Mouse (Mus musculus): ENCODE results near the gene Nfatc3. TPM values are rescaled to one million over a fixed set of nuclear protein-coding genes. Genes with fewer than 3 reads are reported as not detected.

Gene Nfatc3
- total and polyA plus RNA-seq, 3 experiments: 20.6 to 70.0 (median 35.2) TPM

GRCm38 (mm10) chr8:106146014-106146413 lies 87.4 kb downstream of the Nfatc3 start:
- no peak for DNase-seq

- DNase-seq: peak; percentile 92
Observed at GRCm38 (mm10) chr8:106147868-106148565, 89.4 kb downstream of the Nfatc3 start.

GRCm38 (mm10) chr8:106149025-106149424 lies 90.4 kb downstream of the Nfatc3 start:
- DNase-seq: peak; percentile 46

- peak; percentile 96 for DNase-seq
Observed at GRCm38 (mm10) chr8:106149801-106150652, 91.4 kb downstream of the Nfatc3 start, which contains the start of gene Pla2g15. Gene Pla2g15 (plus strand): TSS chr8:106150399.

- DNase-seq: no peak
Observed at GRCm38 (mm10) chr8:106150653-106151000, 92.0 kb downstream of the Nfatc3 start.

- no peak for DNase-seq
Observed at GRCm38 (mm10) chr8:106151041-106151440, 92.4 kb downstream of the Nfatc3 start.

GRCm38 (mm10) chr8:106152876-106153275 lies 94.2 kb downstream of the Nfatc3 start:
- DNase-seq: no peak

GRCm38 (mm10) chr8:106157419-106157818 lies 98.8 kb downstream of the Nfatc3 start:
- DNase-seq: no peak

- DNase-seq: no peak
Observed at GRCm38 (mm10) chr8:106158381-106158780, 99.7 kb downstream of the Nfatc3 start.

GRCm38 (mm10) chr8:106159876-106160275 lies 101.2 kb downstream of the Nfatc3 start:
- no peak for DNase-seq

- DNase-seq: no peak
Observed at GRCm38 (mm10) chr8:106163251-106163650, 104.6 kb downstream of the Nfatc3 start.

- DNase-seq: peak; percentile 70
Observed at GRCm38 (mm10) chr8:106165460-106165859, 106.8 kb downstream of the Nfatc3 start.

GRCm38 (mm10) chr8:106168356-106169016 lies 109.8 kb downstream of the Nfatc3 start, which contains the start of gene Slc7a6:
Gene Slc7a6 (plus strand): TSS chr8:106168857.
- DNase-seq: peak; percentile 93

GRCm38 (mm10) chr8:106169017-106169933 lies 110.6 kb downstream of the Nfatc3 start:
- DNase-seq: peak; percentile 71

GRCm38 (mm10) chr8:106169934-106170480 lies 111.4 kb downstream of the Nfatc3 start:
- no peak for DNase-seq

GRCm38 (mm10) chr8:106173566-106173965 lies 114.9 kb downstream of the Nfatc3 start:
- DNase-seq: no peak

- DNase-seq: no peak
Observed at GRCm38 (mm10) chr8:106176891-106177290, 118.3 kb downstream of the Nfatc3 start.

- no peak for DNase-seq
Observed at GRCm38 (mm10) chr8:106177594-106177993, 119.0 kb downstream of the Nfatc3 start.

GRCm38 (mm10) chr8:106178428-106178827 lies 119.8 kb downstream of the Nfatc3 start:
- DNase-seq: no peak

Measured in adrenal gland, adult 2 months (tissue).